Mouse (Mus musculus): Measurements from ENCODE around the gene Myf6.

The Myf6 gene

GRCm38 (mm10) chr10:107494568-107494967 lies at the start of gene Myf6:
Myf6 (minus strand) TSS chr10:107494737.
- no peak for DNase-seq (ENCODE audit: low read depth, low spot score)

- DNase-seq (ENCODE audit: low read depth, low spot score), result no peak
These were observed 48.5 kb upstream of the Myf6 start for GRCm38 (mm10) chr10:107543026-107543425.

DNA sequence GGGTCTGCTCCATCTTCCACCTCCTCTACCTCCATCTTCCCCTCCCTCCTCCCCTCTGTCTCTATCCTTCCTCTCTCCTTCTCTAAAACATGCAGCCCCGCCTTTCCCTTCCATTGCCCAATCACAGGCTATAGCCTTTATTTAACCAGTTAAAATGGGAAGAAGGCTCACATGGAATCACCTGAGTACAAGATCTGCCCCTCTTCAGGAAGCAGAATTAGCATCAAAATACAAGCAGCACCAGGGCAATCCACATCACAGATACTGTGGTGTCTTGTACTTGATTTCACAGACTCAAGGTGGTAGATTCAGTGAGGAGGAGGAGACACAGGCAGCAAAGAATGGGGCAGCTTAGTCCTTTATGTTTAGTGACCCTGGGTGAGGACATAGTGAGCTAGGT lies 34.2 kb upstream of the Myf6 start:
- no peak for DNase-seq (ENCODE audit: low read depth, low spot score)

GRCm38 (mm10) chr10:107519216-107519615 lies 24.7 kb upstream of the Myf6 start:
- DNase-seq (ENCODE audit: low read depth, low spot score), result no peak

DNA sequence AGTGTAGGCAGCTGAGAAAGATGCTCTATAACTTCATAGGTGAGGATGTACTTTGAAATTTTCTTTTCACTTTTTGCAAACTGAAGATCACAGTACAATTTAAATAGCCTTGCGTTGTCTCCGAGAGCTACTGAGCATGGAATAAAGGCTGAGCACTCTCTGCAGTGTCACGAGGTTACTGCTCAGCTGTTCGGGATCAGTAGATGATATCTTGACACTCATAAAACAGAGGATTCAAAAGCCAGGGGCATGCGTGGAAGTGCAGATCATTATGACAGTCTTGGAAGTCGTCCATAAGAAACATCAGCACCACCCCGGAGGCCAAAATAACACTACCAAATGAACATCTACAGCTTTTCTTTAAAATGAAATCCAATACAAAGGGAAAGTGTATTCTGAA lies 22.1 kb upstream of the Myf6 start:
- DNase-seq (ENCODE audit: low read depth, low spot score), result no peak

GRCm38 (mm10) chr10:107514735-107515134 lies 20.2 kb upstream of the Myf6 start:
- DNase-seq (ENCODE audit: low read depth, low spot score), result no peak

DNA sequence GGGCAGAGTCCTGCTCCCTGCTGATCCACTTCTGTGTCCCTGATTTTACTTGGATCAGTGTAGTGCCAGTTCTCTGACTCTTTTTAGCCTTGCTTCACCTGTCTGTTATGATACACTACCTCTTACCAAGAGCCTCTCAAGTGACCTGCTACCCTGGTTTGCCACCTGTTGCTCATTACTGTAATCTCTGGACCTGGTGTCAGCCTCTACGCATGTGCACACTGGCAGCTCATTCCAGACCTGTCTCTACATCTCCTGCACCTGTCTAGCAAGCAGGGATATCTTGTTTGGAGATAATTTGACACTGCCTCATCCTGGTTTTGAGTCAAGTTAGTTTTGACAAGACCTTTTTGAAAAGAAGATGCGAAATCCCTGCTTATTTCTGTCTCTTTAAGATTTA lies 11.9 kb upstream of the Myf6 start:
- DNase-seq (ENCODE audit: low read depth, low spot score), result no peak

- DNase-seq (ENCODE audit: low read depth, low spot score), result no peak
These were observed 8.9 kb upstream of the Myf6 start for GRCm38 (mm10) chr10:107503430-107503829.

GRCm38 (mm10) chr10:107502193-107502592 lies 7.7 kb upstream of the Myf6 start:
- DNase-seq (ENCODE audit: low read depth, low spot score), result no peak

GRCm38 (mm10) chr10:107499656-107500055 lies 5.1 kb upstream of the Myf6 start:
- no peak for DNase-seq (ENCODE audit: low read depth, low spot score)

- DNase-seq (ENCODE audit: low read depth, low spot score), result no peak
These were observed 1.9 kb upstream of the Myf6 start for GRCm38 (mm10) chr10:107496402-107496801.

DNA sequence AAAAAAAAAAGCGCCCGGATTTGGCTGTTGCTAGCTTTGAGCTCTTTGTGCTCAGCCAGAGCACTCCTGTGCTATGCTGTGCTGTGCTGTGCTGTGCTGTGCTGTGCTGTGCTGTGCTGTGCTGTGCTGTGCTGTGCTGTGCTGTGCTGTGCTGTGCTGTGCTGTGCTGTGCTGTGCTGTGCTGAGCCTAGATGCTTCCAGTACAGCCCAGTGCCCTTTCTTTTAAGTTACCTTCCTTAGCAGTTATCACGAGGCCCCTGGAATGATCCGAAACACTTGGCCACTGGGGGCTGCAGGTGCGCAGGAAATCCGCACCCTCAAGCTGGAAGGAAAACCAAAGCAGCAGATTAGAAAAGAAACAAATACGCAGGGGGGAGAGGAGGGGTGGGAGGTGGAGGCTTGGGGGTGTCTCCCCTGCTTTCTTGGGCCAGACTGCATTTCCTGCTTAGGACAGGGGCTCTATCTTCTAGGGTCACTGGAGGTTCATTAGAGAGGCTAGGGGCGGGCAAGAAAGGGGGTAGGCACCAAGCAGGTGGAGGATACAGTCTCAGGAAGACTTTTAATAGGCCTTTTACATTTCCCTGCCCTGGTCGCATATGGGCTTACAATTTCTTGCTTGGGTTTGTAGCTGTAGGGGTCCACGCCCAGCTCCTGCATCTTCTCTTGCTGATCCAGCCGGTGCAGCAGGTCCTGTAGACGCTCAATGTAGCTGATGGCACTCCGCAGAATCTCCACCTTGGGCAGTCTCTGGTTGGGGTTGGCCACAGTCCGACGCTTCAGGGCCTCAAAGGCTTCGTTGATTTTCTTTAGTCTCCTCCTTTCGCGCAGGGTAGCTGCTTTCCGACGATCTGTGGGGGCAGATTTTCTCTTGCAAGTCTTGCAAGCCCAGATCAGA lies 710 bp downstream of the Myf6 start:
- no peak for DNase-seq (ENCODE audit: low read depth, low spot score)

- DNase-seq (ENCODE audit: low read depth, low spot score), result no peak
These were observed 1.5 kb downstream of the Myf6 start for GRCm38 (mm10) chr10:107492867-107493579.

DNA sequence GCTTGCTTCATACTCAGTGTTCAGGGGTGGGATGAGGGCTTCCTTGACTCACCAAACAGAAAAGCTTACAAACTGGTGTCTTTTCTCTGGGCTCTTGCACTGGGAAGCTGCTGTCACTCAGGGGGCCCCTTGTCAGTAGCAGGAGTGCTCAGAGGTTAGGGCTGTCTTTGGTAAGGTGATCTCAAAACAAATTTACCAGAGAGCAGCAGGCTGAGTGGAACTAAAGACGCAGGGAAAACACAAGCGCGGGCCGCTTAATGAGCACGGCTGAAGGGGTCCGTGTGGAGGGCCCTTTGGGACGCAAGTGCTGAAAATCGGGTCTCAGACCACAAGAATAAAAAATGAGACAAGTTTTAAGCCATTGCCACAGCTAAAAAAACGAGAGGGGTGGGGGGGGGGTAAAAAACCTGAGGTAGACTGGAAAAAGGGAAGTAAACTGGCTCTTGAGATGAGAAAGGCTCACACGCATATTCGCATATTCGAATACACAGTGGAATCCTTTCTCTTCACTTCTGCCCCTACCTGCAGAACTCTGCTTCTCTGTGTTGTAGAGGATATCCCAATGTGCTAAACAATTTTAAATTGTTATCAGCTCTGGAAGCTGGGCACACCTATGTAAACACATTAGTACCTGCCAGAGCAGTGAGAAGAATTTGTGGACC lies 5.8 kb downstream of the Myf6 start:
- DNase-seq (ENCODE audit: low read depth, low spot score), result no peak

- DNase-seq (ENCODE audit: low read depth, low spot score), result no peak
These were observed 7.8 kb downstream of the Myf6 start for GRCm38 (mm10) chr10:107486770-107487169.

GRCm38 (mm10) chr10:107485870-107486269 lies 8.7 kb downstream of the Myf6 start, which contains the start of gene Myf5:
Myf5 (minus strand) TSS chr10:107486134.
- DNase-seq (ENCODE audit: low read depth, low spot score), result no peak

DNA sequence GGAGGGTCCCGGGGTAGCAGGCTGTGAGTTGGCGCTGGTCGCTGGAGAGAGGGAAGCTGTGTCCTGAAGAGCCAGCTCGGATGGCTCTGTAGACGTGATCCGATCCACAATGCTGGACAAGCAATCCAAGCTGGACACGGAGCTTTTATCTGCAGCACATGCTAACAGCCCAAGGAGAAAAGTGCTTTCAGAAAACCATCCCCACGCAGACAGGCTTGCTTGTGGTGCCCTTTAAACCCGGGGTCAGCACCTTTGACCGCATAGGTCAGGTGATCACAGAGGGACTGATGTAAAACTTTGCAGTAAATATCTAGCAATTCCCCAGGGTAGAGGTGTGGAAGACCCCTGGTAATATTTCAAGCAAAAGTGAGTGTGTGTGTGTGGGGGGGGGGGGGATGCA lies 10.5 kb downstream of the Myf6 start:
- DNase-seq (ENCODE audit: low read depth, low spot score), result no peak

DNA sequence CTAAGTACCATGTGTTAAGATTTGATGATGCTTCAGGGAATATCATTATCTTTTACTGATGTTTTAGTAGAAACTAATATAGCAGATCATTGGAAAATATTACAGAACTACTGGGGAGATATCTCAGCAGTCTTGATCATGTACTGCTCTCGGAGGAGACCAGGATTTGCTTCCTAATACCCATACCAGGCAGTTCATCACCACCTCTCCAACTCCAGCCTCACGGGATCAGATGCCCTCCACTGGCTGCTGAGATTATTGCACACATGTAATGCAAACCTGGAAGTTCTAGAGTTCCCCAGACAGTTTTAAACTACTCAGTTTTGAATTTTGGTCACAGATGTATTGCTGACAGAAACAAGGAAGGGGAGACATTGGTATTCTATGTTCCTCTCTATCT lies 21.0 kb downstream of the Myf6 start:
- no peak for DNase-seq (ENCODE audit: low read depth, low spot score)

- DNase-seq (ENCODE audit: low read depth, low spot score), result no peak
These were observed 22.8 kb downstream of the Myf6 start for GRCm38 (mm10) chr10:107471712-107472111.

DNA sequence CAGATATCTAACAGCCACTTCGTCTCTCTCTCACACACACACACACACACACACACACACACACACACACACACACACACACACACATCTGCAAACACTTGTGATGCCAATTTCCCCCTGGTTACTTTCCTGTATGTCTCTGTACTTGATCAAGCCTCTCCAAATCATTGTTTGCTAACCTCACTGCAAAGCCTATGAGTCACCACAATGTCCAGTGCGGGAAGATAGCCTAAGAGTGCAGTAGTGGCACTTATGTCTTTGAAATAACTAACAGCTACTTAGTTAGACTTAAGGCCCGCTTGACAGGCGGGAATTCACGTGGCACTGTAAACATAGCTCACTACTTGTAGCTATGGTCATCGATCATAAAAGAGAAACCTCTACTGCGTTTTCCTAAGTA lies 26.7 kb downstream of the Myf6 start:
- DNase-seq (ENCODE audit: low read depth, low spot score), result no peak

DNA sequence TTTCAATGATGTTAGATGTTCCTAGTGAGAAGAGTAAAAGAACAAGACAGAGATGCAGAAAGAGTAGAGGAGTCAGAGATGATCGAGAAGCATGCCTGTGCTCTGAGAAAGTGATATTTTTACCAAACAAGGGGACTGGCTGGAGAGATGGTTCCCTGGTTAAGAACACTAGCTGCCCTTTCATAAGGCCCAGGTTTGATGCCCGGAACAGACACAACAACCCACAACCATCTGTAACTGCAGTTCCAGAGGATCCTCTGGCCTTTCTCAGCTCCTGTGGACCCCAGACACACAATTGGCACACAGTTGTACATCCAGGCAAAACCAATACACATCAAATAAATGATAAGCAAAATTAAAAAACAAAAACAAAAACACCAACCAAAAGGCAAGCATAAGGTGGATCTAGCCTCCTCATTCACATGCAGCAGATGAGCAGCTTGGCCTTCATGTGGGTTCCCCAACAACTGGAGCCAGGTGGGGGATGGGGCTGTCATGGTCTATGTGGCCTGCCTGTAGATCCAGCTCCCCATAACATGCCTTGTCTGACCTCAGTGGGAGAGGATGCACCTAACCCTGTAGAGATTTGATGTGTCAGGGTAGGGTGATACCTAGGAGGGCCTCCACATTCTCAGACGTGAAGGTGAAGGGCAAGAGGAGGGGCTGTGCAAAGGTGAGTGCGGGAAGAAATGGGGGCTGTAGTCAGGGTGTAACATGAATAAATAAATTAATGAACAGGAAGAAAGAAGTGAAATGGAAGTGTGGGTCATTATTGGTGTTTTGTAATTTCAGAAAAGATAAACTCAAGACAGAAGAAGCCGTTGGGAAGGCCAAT lies 44.8 kb downstream of the Myf6 start:
- DNase-seq (ENCODE audit: low read depth, low spot score), result no peak
